Mouse (Mus musculus): ENCODE measurements around the gene Olfml2b. TPM values are rescaled to one million over a fixed set of nuclear protein-coding genes. Genes with fewer than 3 reads are reported as not detected.

The Olfml2b gene
- 2.0 and 4.3 TPM in 2 replicates for polyA plus RNA-seq (2012; ENCODE audit: insufficient read depth, insufficient read length, missing spikeins)

DNA sequence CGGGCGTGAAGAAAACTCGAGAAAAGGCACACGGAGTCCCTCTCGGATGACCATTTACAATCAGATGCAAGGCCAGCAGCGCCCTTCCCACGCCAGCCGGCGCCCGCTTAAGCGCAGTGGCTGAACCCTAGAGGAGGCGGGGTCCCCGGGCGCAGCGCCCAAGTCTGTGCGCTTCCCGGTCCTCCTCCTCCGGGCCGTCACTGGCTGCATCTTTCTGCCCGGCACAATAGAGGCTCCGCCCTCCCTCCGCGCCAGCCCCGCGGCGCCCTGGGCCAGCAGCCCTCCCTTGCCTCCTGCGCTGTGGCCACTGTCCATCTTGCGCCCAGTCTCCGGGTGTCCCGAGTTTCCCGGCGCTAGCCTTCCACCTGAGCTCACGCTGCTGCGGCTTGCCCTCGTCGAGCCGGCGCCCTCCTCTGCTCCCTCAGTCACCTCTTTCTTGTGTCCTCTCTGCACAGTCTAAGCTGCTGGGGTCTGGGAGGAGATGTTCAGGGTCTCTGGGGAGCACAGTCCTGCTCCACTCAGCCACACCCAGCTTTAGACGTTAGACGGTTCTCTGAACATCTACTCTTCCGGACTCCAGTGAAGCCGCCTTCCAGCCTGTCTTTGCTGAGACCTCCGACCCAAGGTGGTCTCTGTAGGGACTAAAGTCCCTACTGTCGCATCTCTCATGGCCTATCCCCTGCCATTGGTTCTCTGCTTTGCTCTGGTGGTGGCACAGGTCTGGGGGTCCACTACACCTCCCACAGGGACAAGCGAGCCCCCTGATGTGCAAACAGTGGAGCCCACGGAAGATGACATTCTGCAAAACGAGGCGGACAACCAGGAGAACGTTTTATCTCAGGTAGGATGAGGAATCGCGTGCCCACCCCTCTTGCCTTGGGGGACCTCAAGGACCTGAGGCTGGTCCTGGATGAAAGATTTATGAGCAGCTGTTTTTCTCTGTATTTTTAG, at the start of gene Olfml2b:
Gene Olfml2b (plus strand): TSS at position 278 of the 951 bp plus-strand sequence.
- H3K27ac ChIP-seq (replicated peaks; ENCODE audit: low read depth, low read length) = no peak within 1 kb of the TSS
- no peaks in the 10 kb centered on the region for H3K4me1 ChIP-seq (ENCODE audit: control insufficient read depth, insufficient read depth, insufficient read length, low read length)
- H3K4me3 ChIP-seq (ENCODE audit: insufficient read depth, low read depth, low read length) = peak within 1 kb of the TSS; percentile 49

DNA sequence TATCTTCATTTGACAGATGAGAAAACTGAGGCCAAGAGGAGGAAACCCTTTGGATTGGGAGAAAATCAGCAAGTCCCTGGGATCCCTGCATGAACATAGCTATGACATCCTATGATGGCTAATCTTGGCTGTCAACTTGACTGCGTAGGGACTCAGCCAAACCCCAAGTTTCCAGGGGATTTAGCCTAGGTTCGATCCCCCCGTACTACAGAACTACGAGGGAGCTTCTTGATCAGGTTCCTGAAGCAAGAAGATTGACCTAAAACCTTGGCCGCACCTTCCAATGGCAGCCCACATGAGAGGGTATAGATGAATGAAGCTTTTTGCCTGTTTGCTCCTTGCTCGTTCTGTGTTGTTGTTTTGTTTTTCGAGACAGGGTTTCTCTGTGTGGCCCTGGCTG, 49.8 kb upstream of the Olfml2b start:
- H3K4me3 ChIP-seq (ENCODE audit: insufficient read depth, low read depth, low read length) = no peak overlapping the region
- no peak overlapping the region for H3K27ac ChIP-seq (replicated peaks; ENCODE audit: low read depth, low read length)
- no peaks in the 10 kb centered on the region for H3K4me1 ChIP-seq (ENCODE audit: control insufficient read depth, insufficient read depth, insufficient read length, low read length)

- Histone ChIP-seq H3K27ac (replicated peaks; ENCODE audit: low read depth, low read length) (no peak overlapping the region), H3K4me1 (ENCODE audit: control insufficient read depth, insufficient read depth, insufficient read length, low read length) (no peaks in the 10 kb centered on the region), H3K4me3 (ENCODE audit: insufficient read depth, low read depth, low read length) (no peak overlapping the region)
Measured at GRCm38 (mm10) chr1:170605228-170606001, 38.9 kb upstream of the Olfml2b start.

DNA sequence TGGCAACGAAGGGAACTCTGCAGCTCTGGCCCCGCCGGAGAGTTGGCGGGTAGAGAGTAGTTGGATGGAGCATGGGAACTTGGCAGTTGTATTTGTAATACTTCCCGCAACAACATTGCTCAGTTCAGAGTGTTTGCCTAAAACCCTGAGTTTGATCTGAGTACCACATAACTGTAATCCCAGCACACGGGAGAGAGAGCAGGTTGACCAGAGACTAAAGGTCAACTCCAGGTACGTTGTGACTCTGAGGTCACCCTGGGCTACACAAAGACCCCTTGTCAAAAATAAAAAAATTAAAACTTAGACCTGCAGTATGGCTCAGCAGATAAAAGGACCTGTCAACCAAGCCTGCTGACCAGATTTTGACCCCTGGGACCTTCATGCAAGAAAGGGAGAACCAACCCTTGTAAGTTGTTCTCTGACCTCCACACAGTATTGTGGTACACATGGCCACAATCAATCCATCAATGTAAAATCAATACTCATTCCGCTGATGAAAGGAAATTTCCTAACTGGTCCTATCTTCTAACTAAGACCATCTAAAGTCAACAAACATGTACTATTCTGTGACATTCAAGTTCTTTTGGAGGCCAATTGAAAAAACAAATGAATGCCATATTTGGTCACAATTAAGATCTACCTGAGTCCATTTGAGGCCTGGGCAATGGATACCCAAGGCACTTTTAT, 37.0 kb upstream of the Olfml2b start:
- no peak overlapping the region for H3K27ac ChIP-seq (replicated peaks; ENCODE audit: low read depth, low read length)
- H3K4me1 ChIP-seq (ENCODE audit: control insufficient read depth, insufficient read depth, insufficient read length, low read length) = no peaks in the 10 kb centered on the region
- H3K4me3 ChIP-seq (ENCODE audit: insufficient read depth, low read depth, low read length) = no peak overlapping the region

- H3K27ac ChIP-seq (replicated peaks; ENCODE audit: low read depth, low read length) = no peak overlapping the region
- H3K4me1 ChIP-seq (ENCODE audit: control insufficient read depth, insufficient read depth, insufficient read length, low read length) = no peaks in the 10 kb centered on the region
- no peak overlapping the region for H3K4me3 ChIP-seq (ENCODE audit: insufficient read depth, low read depth, low read length)
Measured at GRCm38 (mm10) chr1:170608461-170609071, 35.8 kb upstream of the Olfml2b start.

GRCm38 (mm10) chr1:170609872-170610271, 34.5 kb upstream of the Olfml2b start:
- H3K4me3 ChIP-seq (ENCODE audit: insufficient read depth, low read depth, low read length) = no peak overlapping the region
- H3K4me1 ChIP-seq (ENCODE audit: control insufficient read depth, insufficient read depth, insufficient read length, low read length) = no peaks in the 10 kb centered on the region
- no peak overlapping the region for H3K27ac ChIP-seq (replicated peaks; ENCODE audit: low read depth, low read length)

GRCm38 (mm10) chr1:170610289-170610688, 34.0 kb upstream of the Olfml2b start:
- no peak overlapping the region for H3K4me3 ChIP-seq (ENCODE audit: insufficient read depth, low read depth, low read length)
- H3K4me1 ChIP-seq (ENCODE audit: control insufficient read depth, insufficient read depth, insufficient read length, low read length) = no peaks in the 10 kb centered on the region
- no peak overlapping the region for H3K27ac ChIP-seq (replicated peaks; ENCODE audit: low read depth, low read length)

GRCm38 (mm10) chr1:170610695-170611094, 33.6 kb upstream of the Olfml2b start:
- Histone ChIP-seq H3K4me3 (ENCODE audit: insufficient read depth, low read depth, low read length) (no peak overlapping the region), H3K27ac (replicated peaks; ENCODE audit: low read depth, low read length) (no peak overlapping the region), H3K4me1 (ENCODE audit: control insufficient read depth, insufficient read depth, insufficient read length, low read length) (no peaks in the 10 kb centered on the region)

DNA sequence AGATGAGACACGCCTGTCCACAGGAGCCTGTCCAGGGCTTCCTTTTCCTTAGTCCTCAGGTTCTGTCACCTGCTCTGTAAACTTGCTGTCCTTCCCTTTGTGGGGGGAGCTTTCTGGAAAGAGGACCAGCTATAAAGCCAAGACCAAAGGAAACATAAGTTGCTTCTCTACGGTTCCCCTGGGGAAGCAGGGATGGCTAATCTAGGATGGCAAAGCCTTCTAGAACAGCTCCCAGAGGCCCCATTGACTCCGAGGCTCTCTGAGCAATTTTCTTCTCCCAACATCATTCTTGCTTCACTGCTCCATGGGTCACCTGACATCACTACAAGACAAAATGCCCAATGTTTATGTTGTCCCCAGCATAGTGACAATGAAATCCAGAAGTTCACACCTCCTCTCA, 32.7 kb upstream of the Olfml2b start:
- Histone ChIP-seq H3K4me1 (ENCODE audit: control insufficient read depth, insufficient read depth, insufficient read length, low read length) (no peaks in the 10 kb centered on the region), H3K4me3 (ENCODE audit: insufficient read depth, low read depth, low read length) (no peak overlapping the region), H3K27ac (replicated peaks; ENCODE audit: low read depth, low read length) (no peak overlapping the region)

DNA sequence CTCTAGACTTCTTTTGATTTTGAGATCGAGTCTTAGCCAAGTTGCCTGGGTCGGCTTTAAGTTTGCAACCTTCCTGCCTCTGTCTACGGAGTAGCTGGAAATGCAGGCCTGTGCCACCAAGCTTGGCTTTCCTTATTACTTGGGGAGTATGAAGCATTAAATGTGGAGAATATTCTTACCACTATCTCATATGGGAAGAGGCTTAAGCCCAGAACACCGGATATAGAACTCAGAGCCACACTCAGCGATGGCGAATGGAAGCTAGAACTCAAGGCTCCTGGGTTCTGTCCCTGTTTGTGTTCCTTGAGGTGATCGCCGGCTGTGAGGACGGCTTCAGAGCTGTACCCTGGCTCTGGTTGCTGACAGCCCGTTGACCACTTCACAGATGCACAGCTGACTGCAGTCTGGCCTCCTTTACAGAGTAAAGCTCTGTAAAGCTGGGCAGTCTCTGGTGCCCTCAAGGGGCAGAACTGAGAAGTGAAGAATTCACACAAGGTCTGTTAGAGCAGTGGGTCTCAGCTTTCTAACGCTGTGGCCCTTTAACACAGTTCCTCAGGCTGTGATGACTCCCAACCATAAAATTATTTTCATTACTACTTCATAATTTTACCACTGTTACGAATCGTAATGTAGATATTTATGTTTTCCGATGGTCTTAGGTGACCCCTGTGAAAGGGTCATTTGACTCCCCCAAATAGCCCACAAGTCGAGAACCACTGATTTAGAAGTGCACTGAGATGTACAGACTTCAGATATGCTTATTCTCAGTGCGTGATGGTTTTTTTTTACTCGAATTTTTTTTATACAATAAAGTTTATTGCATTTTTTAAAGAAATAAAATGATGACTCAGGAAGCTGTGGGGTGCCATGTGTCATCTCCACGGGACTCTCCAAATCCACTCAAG, 31.1 kb upstream of the Olfml2b start:
- H3K4me1 ChIP-seq (ENCODE audit: control insufficient read depth, insufficient read depth, insufficient read length, low read length) = no peaks in the 10 kb centered on the region
- no peak overlapping the region for H3K4me3 ChIP-seq (ENCODE audit: insufficient read depth, low read depth, low read length)
- H3K27ac ChIP-seq (replicated peaks; ENCODE audit: low read depth, low read length) = no peak overlapping the region

DNA sequence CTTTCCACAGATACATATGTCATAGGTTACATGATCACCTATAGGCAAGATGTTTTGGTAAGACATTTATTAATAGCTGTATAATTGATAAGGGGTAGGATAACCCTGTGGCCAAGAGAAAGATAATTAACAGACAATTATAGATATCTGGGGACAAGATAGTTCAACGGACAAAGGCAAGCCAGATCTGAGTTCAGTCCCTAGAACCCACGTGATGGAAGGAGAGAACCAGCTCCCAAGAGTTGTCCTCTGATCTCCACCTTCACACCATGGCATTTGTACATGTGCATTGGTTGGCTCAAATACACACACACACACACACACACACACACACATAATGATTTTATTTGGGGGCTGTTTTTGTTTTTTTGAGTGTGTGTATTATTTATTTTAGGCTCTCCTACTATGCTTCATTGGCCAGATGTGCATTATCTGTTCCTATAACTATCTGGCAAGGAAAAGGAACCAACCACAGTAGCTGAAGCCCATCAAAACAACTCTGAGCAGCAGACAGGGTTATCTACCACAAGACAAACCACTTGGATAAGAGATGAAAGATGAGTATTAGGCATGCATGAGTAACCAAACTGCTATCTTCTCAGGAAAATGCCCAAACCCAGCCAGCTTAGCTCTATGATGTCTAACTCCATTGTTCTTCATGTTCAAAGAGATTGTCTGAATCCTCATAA, 24.5 kb upstream of the Olfml2b start:
- Histone ChIP-seq H3K27ac (replicated peaks; ENCODE audit: low read depth, low read length) (no peak overlapping the region), H3K4me3 (ENCODE audit: insufficient read depth, low read depth, low read length) (no peak overlapping the region), H3K4me1 (ENCODE audit: control insufficient read depth, insufficient read depth, insufficient read length, low read length) (no peaks in the 10 kb centered on the region)

GRCm38 (mm10) chr1:170622934-170623333, 21.4 kb upstream of the Olfml2b start:
- H3K27ac ChIP-seq (replicated peaks; ENCODE audit: low read depth, low read length) = no peak overlapping the region
- H3K4me1 ChIP-seq (ENCODE audit: control insufficient read depth, insufficient read depth, insufficient read length, low read length) = no peaks in the 10 kb centered on the region
- H3K4me3 ChIP-seq (ENCODE audit: insufficient read depth, low read depth, low read length) = no peak overlapping the region

DNA sequence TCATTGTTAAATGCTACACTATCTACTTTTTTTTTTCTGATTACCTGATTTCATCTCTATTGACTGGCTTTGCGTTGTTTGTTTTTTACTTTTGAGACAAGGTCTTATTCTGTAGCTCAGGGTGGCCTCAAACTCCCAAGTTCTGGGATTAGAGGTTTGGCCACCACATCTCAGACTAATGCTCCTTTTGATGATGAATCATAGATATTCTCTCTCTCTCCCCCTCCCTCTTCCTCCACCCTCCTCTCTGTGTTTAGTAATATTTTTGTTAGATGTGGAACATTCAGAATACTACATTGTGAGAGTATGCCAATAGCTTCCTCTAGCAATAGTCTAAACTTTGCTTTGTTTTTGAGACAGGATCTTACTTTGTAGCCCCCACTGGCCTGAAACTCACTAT, 20.9 kb upstream of the Olfml2b start:
- Histone ChIP-seq H3K4me3 (ENCODE audit: insufficient read depth, low read depth, low read length) (no peak overlapping the region), H3K4me1 (ENCODE audit: control insufficient read depth, insufficient read depth, insufficient read length, low read length) (no peaks in the 10 kb centered on the region), H3K27ac (replicated peaks; ENCODE audit: low read depth, low read length) (no peak overlapping the region)
